Mouse (Mus musculus) C2C12 (cell line): Measurements from ENCODE around the gene Bcor. TPM values are rescaled to one million over a fixed set of nuclear protein-coding genes. Genes with fewer than 3 reads are reported as not detected.

Source experiments
- H3K27me3 ChIP-seq: one replicate; pipeline ENCODE4 v1.6.1; 2011; ENCODE audit not compliant: control insufficient read depth, insufficient read depth, insufficient read length
- H3K36me3 ChIP-seq: one replicate; pipeline ENCODE4 v1.6.1; 2011; ENCODE audit not compliant: control insufficient read depth, insufficient read depth
- H3K4me3 ChIP-seq: one replicate; pipeline ENCODE4 v1.5.1; 2011; ENCODE audit warnings: mild to moderate bottlenecking, control low read depth; ENCODE audit not compliant: poor library complexity, insufficient read depth, severe bottlenecking
- H3K79me2 ChIP-seq: one replicate; pipeline ENCODE4 v1.6.1; 2011; ENCODE audit not compliant: control insufficient read depth, insufficient read depth
- H3K79me3 ChIP-seq: one replicate; pipeline ENCODE4 v1.6.1; 2011; ENCODE audit warnings: low read depth, control low read depth
- H3ac ChIP-seq: one replicate; pipeline ENCODE3; 2011; ENCODE audit warnings: low read depth; ENCODE audit not compliant: control insufficient read depth, insufficient read length
- CEBPB ChIP-seq: IDR thresholded peaks from one replicate; pipeline ENCODE4 v1.6.1; 2011; ENCODE audit warnings: low read depth, mild to moderate bottlenecking, control low read depth, moderate library complexity
- CTCF ChIP-seq: IDR thresholded peaks from one replicate; pipeline ENCODE4 v1.5.1; 2011; ENCODE audit not compliant: control insufficient read depth, insufficient read depth, insufficient read length
- FOSL1 ChIP-seq: IDR thresholded peaks from one replicate; pipeline ENCODE4 v1.8.0; 2011; ENCODE audit warnings: mild to moderate bottlenecking, low read length; ENCODE audit not compliant: poor library complexity, insufficient read depth, severe bottlenecking
- MAX ChIP-seq: IDR thresholded peaks from one replicate; pipeline ENCODE4 v1.6.1; 2011; ENCODE audit warnings: mild to moderate bottlenecking, control low read depth
- MYOD1 ChIP-seq: IDR thresholded peaks from one replicate; pipeline ENCODE4 v1.6.1; 2011; ENCODE audit warnings: low read depth; ENCODE audit not compliant: control insufficient read depth, insufficient read length
- MYOG ChIP-seq: IDR thresholded peaks from one replicate; pipeline ENCODE4 v1.6.1; 2011; ENCODE audit not compliant: control insufficient read depth, insufficient read length; ENCODE audit errors: extremely low read depth
- USF1 ChIP-seq: IDR thresholded peaks from one replicate; pipeline ENCODE4 v1.6.1; 2011; ENCODE audit warnings: low read depth, mild to moderate bottlenecking, control low read depth, moderate library complexity
- polyA plus RNA-seq: library from polyadenylated mRNA; unstranded; fragments of >200 nt; fragmentation: generic; extraction: Trizol; gene quantifications from one replicate; pipeline ENCODE4 v1.2.1, GENCODE M21; 2012; ENCODE audit warnings: missing spikeins

The Bcor gene
- polyA plus RNA-seq, 1 experiment = 15.2 TPM

DNA sequence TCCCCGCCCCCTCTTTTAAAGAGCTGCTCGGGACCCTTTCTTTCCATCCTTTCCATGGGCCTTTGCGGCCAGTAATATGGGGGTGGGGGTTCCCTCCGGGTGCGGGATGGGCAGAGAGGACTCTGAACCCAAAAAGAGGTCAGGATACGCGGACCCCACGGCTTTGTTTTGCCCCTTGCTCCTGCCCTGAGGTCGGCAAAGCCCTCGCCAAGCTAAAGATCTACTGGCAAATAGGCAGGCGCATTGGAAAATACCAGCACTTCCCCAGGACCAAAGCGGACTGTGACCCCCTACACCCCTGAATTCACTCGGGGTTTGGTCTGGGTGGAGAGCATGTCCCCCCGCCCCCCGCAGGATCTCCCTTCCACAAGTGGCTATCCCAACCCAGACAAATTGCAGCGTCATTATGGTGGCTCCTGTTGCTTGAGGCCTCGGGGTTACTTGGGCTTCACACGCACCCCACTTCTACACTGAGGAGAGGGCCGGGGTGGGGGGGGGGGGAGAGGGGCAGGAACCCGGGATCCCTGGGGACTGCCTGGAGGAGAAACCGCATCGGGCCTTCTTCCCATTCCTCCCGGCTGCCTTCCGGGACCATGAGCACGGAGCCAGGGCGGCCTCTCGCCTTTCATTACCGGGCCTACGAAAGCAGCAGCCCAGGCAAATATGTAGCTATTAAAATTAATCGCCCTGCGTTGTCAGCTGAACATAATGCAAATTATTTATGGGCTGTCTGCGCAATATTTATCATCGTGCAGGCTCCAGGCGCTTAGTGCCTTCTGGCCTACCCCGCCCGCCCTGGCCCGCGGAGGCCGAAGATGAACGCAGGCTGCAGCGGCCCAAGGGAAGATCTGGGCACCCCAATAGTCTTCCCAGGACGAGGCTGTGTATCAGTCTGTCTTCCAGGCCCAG lies 7.9 kb downstream of the Bcor start:
- H3K79me2 ChIP-seq = no peaks in the 10 kb centered on the region
- no peak overlapping the region for H3K4me3 ChIP-seq
- H3ac ChIP-seq = no peak overlapping the region
- no peaks in the 10 kb centered on the region for H3K79me3 ChIP-seq
- no peak for TF ChIP-seq CEBPB
- H3K36me3 ChIP-seq = no peaks in the 10 kb centered on the region
- H3K27me3 ChIP-seq = no peaks in the 10 kb centered on the region

DNA sequence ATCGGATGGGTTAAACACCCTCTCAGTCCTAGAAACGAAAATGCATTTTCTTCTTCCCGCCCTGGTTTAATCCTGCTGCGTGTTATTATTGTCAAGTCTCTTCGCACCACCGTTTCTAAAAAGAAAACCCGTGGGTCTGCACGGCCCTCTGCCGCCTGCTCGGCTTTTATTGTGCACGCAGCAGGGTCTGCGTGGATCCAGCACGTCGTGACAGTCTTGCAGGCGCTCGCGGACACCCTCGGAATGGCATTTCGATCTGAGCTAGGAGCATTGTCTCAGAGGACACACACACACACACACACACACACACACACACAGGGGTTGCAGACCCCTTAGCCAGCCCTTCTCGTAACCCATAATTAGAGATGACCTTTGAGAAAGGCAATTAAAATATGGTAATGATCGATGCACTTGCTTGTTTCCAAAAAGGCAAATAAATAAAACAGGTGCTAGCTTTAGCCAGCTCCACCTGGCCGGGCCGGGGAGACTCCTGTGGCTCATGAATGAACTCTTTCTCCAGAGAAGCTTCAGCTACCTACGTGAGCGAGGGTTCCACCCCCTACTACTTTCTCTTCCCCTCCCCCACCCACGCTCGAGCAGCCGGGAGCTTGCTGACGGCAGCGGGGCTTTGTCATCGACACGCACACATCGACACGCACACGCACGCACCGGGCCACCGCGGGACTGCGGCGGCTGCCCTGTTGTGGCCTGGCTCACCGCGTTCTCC lies 8.7 kb downstream of the Bcor start:
- H3ac ChIP-seq = no peak overlapping the region
- no peaks in the 10 kb centered on the region for H3K27me3 ChIP-seq
- H3K79me2 ChIP-seq = no peaks in the 10 kb centered on the region
- TF ChIP-seq MAX = no peak
- no peak for TF ChIP-seq MYOD1
- TF ChIP-seq FOSL1 = no peak
- TF ChIP-seq CTCF = no peak
- TF ChIP-seq MYOG = no peak
- TF ChIP-seq CEBPB = no peak
- no peaks in the 10 kb centered on the region for H3K36me3 ChIP-seq
- H3K4me3 ChIP-seq = no peak overlapping the region
- H3K79me3 ChIP-seq = no peaks in the 10 kb centered on the region

DNA sequence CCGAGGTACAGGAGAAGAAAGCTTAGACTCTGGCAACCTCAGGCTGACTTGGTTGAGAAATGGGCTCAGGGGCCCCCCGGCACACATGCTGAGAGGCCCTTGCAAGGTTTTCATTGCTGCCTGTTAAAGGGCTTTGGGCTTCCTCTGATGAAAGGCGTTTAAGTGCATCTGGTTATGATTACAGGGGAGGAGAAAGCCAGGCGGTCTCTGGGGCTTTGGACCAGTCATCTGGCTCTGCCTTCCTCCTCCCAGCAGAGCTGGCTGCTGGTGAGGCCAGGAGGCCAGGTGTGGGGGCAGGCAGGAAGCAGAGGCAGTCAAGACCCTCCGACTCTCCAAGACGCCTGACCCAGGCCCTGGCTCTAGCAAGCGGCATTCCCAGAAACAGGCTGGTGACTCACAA lies 9.7 kb downstream of the Bcor start:
- no peaks in the 10 kb centered on the region for H3K79me2 ChIP-seq

DNA sequence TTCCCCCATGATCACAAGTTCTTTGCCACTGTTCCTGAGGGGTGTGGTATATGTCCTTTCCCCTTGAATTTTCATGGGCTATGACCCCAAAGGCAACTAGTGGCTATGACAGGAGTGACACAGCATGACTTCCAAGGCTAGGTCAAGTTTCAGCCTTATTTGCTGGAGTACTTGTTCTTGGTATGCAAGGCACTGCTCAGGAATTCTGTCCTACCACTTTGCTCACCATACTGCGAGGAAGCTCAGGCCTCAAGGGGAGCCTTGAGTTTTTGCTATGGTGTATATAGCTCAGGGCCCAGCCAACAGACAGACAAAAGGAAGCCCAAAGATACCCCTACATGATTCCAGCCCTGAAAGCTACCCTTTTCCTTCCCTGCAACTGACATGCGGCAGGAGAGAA lies 13.9 kb downstream of the Bcor start:
- Histone ChIP-seq H3K36me3 (no peaks in the 10 kb centered on the region), H3K79me3 (no peaks in the 10 kb centered on the region), H3K4me3 (no peak overlapping the region), H3ac (no peak overlapping the region), H3K27me3 (no peaks in the 10 kb centered on the region), H3K79me2 (no peaks in the 10 kb centered on the region)
- no peak for TF ChIP-seq MYOG
- TF ChIP-seq MYOD1 = no peak
- TF ChIP-seq USF1 = no peak
- TF ChIP-seq MAX = no peak
- no peak for TF ChIP-seq CTCF
- TF ChIP-seq CEBPB = no peak
- TF ChIP-seq FOSL1 = no peak

More for the DNA sequence above, 9.7 kb downstream of the Bcor start:
- Histone ChIP-seq H3K27me3 (no peaks in the 10 kb centered on the region), H3K36me3 (no peaks in the 10 kb centered on the region), H3K4me3 (no peak overlapping the region), H3ac (no peak overlapping the region), H3K79me3 (no peaks in the 10 kb centered on the region)
- TF ChIP-seq CTCF (no peak), MAX (no peak), CEBPB (no peak), MYOG (no peak), MYOD1 (no peak), USF1 (no peak), FOSL1 (no peak)

DNA sequence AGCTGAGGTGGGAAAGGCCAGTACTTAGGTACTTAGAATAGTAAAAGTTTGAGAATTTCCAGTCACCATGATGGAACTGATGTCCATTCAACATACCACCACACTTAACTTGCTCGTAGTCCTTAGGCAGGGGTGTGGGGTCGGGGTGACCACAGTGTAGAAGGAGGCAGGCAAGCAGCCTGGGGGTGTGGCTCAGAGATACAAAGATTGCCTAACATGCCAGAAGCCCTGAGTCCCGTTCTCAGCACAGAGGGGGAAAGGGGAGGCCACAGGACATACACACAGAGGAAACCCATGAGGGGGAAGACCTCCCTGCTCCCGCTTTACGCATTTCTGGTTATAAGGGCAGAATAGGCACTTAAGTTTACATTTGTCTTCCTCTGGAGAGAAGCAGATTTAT lies 17.3 kb downstream of the Bcor start:
- Histone ChIP-seq H3K79me2 (no peaks in the 10 kb centered on the region), H3K27me3 (no peaks in the 10 kb centered on the region), H3K79me3 (no peaks in the 10 kb centered on the region), H3ac (no peak overlapping the region), H3K36me3 (no peaks in the 10 kb centered on the region), H3K4me3 (no peak overlapping the region)
- TF ChIP-seq CEBPB (no peak), MYOD1 (no peak), USF1 (no peak), MYOG (no peak), FOSL1 (no peak), MAX (no peak), CTCF (no peak)
